Mouse (Mus musculus) ovary, adult 18-20 months (tissue): Measurements from ENCODE around the gene Asxl1.
A peak's percentile ranks its signal among the peaks of the same experiment; 100 is the strongest.

Experiments used
- DNase-seq: peaks from one replicate; pipeline ENCODE4 v3.0.0; 2022; ENCODE audit warnings: low spot score, mixed read lengths

Asxl1 gene

GRCm38 (mm10) chr2:153414607-153415006 lies 69.0 kb downstream of the Asxl1 start:
- no peak for DNase-seq

GRCm38 (mm10) chr2:153417841-153418240 lies 72.2 kb downstream of the Asxl1 start:
- no peak for DNase-seq

- DNase-seq = no peak
Observed at GRCm38 (mm10) chr2:153418381-153418780, 72.8 kb downstream of the Asxl1 start.

GRCm38 (mm10) chr2:153421233-153421632 lies 75.6 kb downstream of the Asxl1 start:
- no peak for DNase-seq

GRCm38 (mm10) chr2:153422051-153422450 lies 76.4 kb downstream of the Asxl1 start:
- DNase-seq = no peak

GRCm38 (mm10) chr2:153423113-153423512 lies 77.5 kb downstream of the Asxl1 start:
- DNase-seq = no peak

- DNase-seq = no peak
Observed at GRCm38 (mm10) chr2:153424557-153424956, 78.9 kb downstream of the Asxl1 start.

- DNase-seq = no peak
Observed at GRCm38 (mm10) chr2:153425124-153425844, 79.7 kb downstream of the Asxl1 start.

GRCm38 (mm10) chr2:153425998-153426670 lies 80.5 kb downstream of the Asxl1 start:
- DNase-seq = no peak

- no peak for DNase-seq
Observed at GRCm38 (mm10) chr2:153426931-153427330, 81.3 kb downstream of the Asxl1 start.

GRCm38 (mm10) chr2:153428485-153428884 lies 82.9 kb downstream of the Asxl1 start:
- no peak for DNase-seq

- DNase-seq = no peak
Observed at GRCm38 (mm10) chr2:153430571-153430970, 84.9 kb downstream of the Asxl1 start.

GRCm38 (mm10) chr2:153432492-153432891 lies 86.9 kb downstream of the Asxl1 start:
- DNase-seq = no peak

- no peak for DNase-seq
Observed at GRCm38 (mm10) chr2:153433859-153434258, 88.2 kb downstream of the Asxl1 start.

- DNase-seq = no peak
Observed at GRCm38 (mm10) chr2:153434880-153435831, 89.5 kb downstream of the Asxl1 start.

- DNase-seq = peak; percentile 74
Observed at GRCm38 (mm10) chr2:153436641-153437305, 91.1 kb downstream of the Asxl1 start.

- no peak for DNase-seq
Observed at GRCm38 (mm10) chr2:153437306-153437659, 91.7 kb downstream of the Asxl1 start.

GRCm38 (mm10) chr2:153440755-153441154 lies 95.1 kb downstream of the Asxl1 start:
- no peak for DNase-seq

GRCm38 (mm10) chr2:153441228-153441627 lies 95.6 kb downstream of the Asxl1 start:
- no peak for DNase-seq

- no peak for DNase-seq
Observed at GRCm38 (mm10) chr2:153442720-153443119, 97.1 kb downstream of the Asxl1 start.

- no peak for DNase-seq
Observed at GRCm38 (mm10) chr2:153443434-153444240, 98.0 kb downstream of the Asxl1 start.
